Mouse (Mus musculus) splenic B cell, adult 2 months (primary cell): ENCODE data around the gene Ranbp9.
"Not testable (repeated sequence)": the region's sequence is repeated elsewhere in the genome, so short reads cannot be mapped to it uniquely, and the experiment has no call there.

Source experiments
- DNase-seq: peaks from one replicate; pipeline ENCODE4 v3.0.0-alpha.2; 2011; ENCODE audit warnings: low read depth, low spot score
- H3K27me3 ChIP-seq: 2 replicates; pipeline ENCODE4 v1.6.1; 2012; ENCODE audit warnings: mild to moderate bottlenecking, low read length, moderate library complexity, mixed read lengths; ENCODE audit not compliant: control insufficient read depth, poor library complexity, insufficient read depth, severe bottlenecking
- H3K36me3 ChIP-seq: 2 replicates; pipeline ENCODE4 v1.6.1; 2012; ENCODE audit warnings: mild to moderate bottlenecking, low read length, moderate library complexity, mixed read lengths; ENCODE audit not compliant: control insufficient read depth, poor library complexity, insufficient read depth, severe bottlenecking

Ranbp9 gene

GRCm38 (mm10) chr13:43480595-43480956 is 506 bp downstream of the Ranbp9 start:
- no peaks in the 10 kb centered on the region for H3K27me3 ChIP-seq
- H3K36me3 ChIP-seq: no peaks in the 10 kb centered on the region
- no peak for DNase-seq

DNA sequence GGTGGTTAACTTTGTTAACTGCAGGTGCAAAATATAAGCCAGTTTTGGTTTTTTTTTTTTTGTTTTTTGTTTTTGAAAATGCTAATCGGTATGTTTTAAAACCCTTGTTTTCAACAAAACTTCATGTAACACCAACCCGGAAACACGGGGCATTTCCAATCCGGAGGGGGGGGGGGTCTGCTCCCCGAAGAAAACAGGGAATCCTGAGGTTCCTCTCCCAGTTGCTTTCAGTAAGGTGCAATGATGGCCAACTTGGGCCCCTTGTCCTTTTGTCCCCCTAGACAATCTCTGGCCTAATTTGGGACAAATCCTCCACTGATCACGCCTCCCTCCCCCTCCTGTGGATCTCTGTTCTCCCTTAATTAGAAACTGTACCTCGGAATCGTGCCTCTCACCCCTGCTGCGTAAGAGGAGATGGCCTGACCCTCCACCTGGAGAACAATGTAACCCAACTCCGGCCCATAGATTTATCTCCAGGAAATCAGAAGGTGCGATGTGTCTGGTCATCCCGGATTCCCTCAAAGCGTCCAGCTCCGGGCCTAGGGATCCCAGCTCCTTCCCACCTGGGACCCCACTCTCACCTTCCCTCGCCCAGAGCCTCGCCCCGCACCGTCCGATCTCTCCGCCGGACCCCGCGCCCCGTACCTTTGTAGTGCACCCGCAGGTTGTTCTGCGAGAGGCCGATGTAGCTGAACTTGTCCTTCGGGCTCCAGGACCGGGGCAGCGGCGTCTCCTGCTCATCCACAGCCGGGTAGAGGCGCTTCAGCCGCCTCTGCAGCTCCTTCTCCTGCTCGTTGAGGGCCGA is 1.1 kb downstream of the Ranbp9 start:
- H3K36me3 ChIP-seq: no peaks in the 10 kb centered on the region
- peak; percentile 45 for DNase-seq
- no peaks in the 10 kb centered on the region for H3K27me3 ChIP-seq

GRCm38 (mm10) chr13:43479024-43479705 is 1.9 kb downstream of the Ranbp9 start:
- no peaks in the 10 kb centered on the region for H3K27me3 ChIP-seq
- DNase-seq: no peak
- H3K36me3 ChIP-seq: no peaks in the 10 kb centered on the region

DNA sequence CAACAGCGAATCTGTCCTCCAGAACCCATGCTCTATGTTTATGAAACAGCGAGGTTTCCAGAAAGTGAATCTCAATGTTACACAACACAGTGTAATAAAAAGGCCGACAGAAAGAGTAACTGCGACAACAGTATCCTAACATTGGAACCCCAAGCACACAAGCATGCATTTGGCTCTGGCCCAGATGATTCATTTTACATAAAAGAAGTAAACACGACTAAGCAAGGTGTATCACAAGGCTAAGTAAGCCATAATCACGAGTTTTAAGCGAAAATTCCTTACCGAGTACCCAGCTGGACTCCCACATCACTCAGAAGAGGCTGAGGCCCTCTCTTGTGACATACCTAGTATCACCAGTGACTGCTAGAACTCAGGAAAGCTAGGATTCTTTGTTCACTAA is 2.5 kb downstream of the Ranbp9 start:
- no peaks in the 10 kb centered on the region for H3K36me3 ChIP-seq
- peak; percentile 18 for DNase-seq
- no peaks in the 10 kb centered on the region for H3K27me3 ChIP-seq

DNA sequence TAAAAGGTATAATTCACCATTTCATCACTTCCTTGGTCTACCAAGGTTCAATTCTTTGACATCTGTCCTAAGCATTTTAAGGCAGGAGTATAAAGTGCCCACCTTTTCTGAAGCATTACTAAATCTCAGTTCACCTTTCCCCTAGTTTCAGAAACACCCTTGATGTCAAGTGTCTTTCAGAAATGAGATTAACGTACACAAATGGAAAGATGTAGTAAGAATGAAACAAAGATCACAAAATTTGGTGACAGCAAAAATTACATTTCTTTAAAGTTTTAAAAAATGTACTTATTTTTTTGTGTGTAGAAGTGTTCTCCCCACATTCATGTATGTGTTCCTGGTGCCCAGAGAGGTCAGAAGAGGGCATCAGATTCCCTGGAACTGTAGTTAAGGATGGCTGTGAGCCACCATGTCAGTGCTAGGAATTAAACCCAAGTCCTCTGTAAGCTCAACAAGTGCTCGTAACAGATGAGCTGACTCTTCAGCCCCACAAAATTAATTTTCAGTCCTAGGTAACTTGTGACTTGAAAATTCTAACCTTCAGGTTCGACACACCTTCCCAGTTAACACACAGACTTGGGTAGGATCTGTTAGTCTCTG is 3.9 kb downstream of the Ranbp9 start:
- no peaks in the 10 kb centered on the region for H3K27me3 ChIP-seq
- DNase-seq: no peak
- H3K36me3 ChIP-seq: no peaks in the 10 kb centered on the region

DNA sequence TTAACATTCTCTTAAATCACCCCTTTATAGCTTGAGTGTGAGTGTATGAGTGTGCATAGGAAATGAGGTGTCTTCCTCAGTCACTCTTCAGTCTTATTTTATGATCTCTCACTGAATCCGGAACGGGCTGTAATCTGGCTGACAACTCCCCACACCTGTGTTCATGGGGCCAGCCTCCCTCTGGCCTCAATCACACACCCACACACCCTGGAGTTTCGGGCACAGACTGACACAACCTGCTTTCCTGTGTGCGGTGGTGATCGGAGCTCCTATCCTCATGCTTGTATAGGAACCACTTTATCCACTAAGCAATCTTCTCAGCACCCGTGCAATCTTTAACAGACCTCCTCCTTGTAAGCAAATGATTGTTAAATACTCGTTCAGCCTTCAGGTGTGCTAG is 4.9 kb downstream of the Ranbp9 start:
- Histone ChIP-seq H3K27me3 (no peaks in the 10 kb centered on the region), H3K36me3 (no peaks in the 10 kb centered on the region)
- no peak for DNase-seq

DNA sequence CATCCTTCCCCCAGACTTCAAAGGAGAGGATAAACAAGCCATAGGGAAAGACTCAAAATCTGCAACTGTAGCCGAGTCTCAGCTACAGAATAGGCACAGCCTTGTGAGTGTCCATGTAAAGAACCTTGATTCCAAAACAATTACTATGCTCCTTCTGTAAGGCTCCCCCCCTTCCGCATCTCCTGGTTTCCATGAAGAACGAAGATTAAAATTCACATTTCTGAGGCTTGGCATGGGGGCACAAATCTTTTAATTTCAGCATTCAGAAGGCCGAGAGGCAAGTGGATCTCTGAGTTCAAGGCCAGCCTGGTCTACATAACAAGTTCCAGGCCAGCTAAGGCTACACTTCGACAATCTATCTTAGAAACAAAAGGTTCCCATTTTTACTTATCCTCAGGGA is 6.4 kb downstream of the Ranbp9 start:
- DNase-seq: no peak
- no peaks in the 10 kb centered on the region for H3K27me3 ChIP-seq
- no peaks in the 10 kb centered on the region for H3K36me3 ChIP-seq

GRCm38 (mm10) chr13:43471861-43472260 is 9.2 kb downstream of the Ranbp9 start:
- H3K27me3 ChIP-seq, H3K36me3 ChIP-seq, DNase-seq: not testable (repeated sequence)

DNA sequence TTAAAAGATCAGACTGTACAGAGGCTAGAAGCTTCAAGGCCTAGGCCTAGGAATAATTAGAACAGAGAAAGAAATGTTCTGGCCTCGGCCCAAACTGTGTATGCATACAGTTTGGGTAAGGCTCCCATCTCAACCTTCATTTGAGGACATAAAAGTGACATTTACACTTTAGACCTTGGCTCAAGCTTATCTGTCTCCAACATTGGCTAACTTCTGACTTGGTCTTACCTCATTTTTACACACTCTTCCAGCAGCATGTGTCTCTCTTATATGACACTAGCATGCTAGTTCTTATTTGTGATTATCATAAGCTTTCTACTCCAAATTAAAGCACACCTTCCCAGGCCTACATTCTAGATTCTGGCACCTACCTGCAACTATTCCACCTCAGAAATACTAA is 11.5 kb downstream of the Ranbp9 start:
- no peak for DNase-seq
- H3K27me3 ChIP-seq: no peaks in the 10 kb centered on the region
- no peaks in the 10 kb centered on the region for H3K36me3 ChIP-seq

DNA sequence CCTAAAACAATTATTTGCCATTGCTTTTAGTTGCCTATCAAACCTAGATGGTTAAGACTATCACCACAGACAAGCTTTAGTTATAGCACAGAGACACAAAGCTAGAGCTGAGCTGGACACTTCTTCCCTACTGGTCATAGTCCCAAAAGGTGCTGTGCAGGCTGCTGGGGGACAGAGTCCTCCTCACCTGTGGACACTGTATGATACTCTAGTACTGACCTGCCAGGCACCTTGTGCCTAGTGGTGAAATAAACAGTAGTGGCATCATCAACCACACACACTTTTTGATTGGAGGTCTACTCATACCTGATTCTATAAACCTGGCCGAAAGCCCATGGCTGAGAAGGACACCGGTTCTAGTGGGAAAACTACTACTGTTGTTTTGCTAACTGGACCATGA is 16.5 kb downstream of the Ranbp9 start:
- DNase-seq: no peak
- H3K36me3 ChIP-seq: no peaks in the 10 kb centered on the region
- H3K27me3 ChIP-seq: no peaks in the 10 kb centered on the region

GRCm38 (mm10) chr13:43457161-43457560 is 23.9 kb downstream of the Ranbp9 start:
- no peaks in the 10 kb centered on the region for H3K27me3 ChIP-seq
- no peaks in the 10 kb centered on the region for H3K36me3 ChIP-seq
- peak; percentile 34 for DNase-seq

GRCm38 (mm10) chr13:43454431-43454830 is 26.7 kb downstream of the Ranbp9 start:
- DNase-seq: no peak
- Histone ChIP-seq H3K36me3 (no peaks in the 10 kb centered on the region), H3K27me3 (no peaks in the 10 kb centered on the region)

- H3K36me3 ChIP-seq: no peaks in the 10 kb centered on the region
- DNase-seq: peak; percentile 19
- H3K27me3 ChIP-seq: no peaks in the 10 kb centered on the region
These were observed 28.1 kb downstream of the Ranbp9 start for GRCm38 (mm10) chr13:43452843-43453605.

DNA sequence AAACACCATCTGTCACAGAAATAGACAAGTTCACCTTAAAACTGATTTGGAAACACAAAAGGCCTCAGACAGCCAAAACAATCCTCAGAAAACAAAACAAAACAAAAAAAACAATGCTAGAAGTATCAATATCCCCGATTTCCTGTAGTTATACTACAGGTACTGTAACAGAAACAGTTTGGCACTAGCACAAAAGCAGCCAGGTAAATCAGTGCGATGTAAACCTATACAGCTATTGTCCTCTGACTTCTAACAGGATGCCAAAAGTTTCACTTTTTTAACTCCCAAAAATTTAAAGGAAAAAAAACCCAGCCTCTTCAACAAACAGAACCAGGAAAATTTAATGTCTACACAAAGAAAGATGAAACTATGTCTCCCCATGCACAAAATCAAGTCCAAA is 28.9 kb downstream of the Ranbp9 start:
- Histone ChIP-seq H3K27me3 (no peaks in the 10 kb centered on the region), H3K36me3 (no peaks in the 10 kb centered on the region)
- no peak for DNase-seq

- no peak for DNase-seq
- Histone ChIP-seq H3K36me3 (no peaks in the 10 kb centered on the region), H3K27me3 (no peaks in the 10 kb centered on the region)
These were observed 30.4 kb downstream of the Ranbp9 start for GRCm38 (mm10) chr13:43450686-43451085.
